Comparison of ENCODE assay signal across 10 mouse cellular contexts in the genomic region with DNA sequence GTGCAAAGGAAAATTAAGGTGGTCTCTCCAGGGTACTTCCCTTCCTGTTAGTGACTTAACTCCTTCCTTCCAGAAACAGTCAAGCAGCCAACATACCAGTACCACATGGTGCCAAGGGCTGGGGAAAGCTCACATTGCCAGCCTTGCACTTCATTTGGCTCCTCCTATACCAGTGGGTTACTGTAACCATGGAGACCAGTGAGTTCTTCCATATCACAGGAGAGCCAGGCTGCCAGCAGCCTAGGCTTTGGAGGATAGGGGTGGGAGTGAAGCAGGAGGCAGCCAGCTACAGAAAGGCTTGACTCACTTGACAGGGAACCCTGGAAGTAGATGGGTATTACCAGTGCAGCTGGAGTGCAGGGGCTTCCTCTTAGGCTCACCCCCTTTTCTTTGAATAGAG. TPM values are rescaled to one million over a fixed set of nuclear protein-coding genes. Genes with fewer than 3 reads are reported as not detected.
A peak's percentile ranks its signal among the peaks of the same experiment; 100 is the strongest.
DNase-seq lines count a peak whose midpoint lies in the region; ATAC-seq lines count a peak whose summit lies in the region.
"Had no signal": no experiment of that assay in that cellular context is flagged by ENCODE, and none has a peak within 500 bp of the region (broad histone marks: within the 10 kb centered on the region; RNA-seq: fewer than 3 reads in every experiment).

No protein-coding gene starts in this region.

- no peak overlapping the region for H3K4me3 ChIP-seq in heart, embryonic 16.5 days (ENCODE audit: low read length)
- H3K4me3 ChIP-seq in heart, embryonic 10.5 days = no peak overlapping the region
- H3K4me3 ChIP-seq: liver, embryonic 13.5 days had no signal

- H3K4me2 ChIP-seq in heart, embryonic 16.5 days (ENCODE audit: low read depth, low read length) = no peak overlapping the region
- H3K4me2 ChIP-seq: liver, embryonic 13.5 days had no signal

- H3K4me1 ChIP-seq in heart, embryonic 16.5 days (ENCODE audit: control insufficient read depth, insufficient read depth, low read length) = peaks cover 35% of the 10 kb centered on the region
- H3K4me1 ChIP-seq in heart, embryonic 10.5 days = peaks cover 41% of the 10 kb centered on the region

- H3K27me3 ChIP-seq in heart, embryonic 16.5 days (ENCODE audit: control insufficient read depth, insufficient read depth, low read length) = no peaks in the 10 kb centered on the region
- H3K27me3 ChIP-seq in heart, embryonic 10.5 days (ENCODE audit: insufficient read depth, poor library complexity, severe bottlenecking) = no peaks in the 10 kb centered on the region
- H3K27me3 ChIP-seq: liver, embryonic 13.5 days had no signal

- no peak overlapping the region for H3K27ac ChIP-seq in heart, embryonic 16.5 days (ENCODE audit: low read length)
- no peak overlapping the region for H3K27ac ChIP-seq in heart, embryonic 10.5 days
- H3K27ac ChIP-seq: liver, embryonic 13.5 days had no signal

- no peak for DNase-seq in heart, embryonic 10.5 days (ENCODE audit: low spot score)
- DNase-seq in MN1 (ENCODE audit: low spot score) = peak; percentile 43
- peak; percentile 80 to 83 for DNase-seq in frontal cortex, adult 2 months (ENCODE audit: extremely low spot score in 1 of 2, low spot score in 1 of 2)
- no peak for DNase-seq in adrenal gland, postnatal 4 days (ENCODE audit: low spot score in 2 of 2)
- no peak for DNase-seq in kidney, adult 9 months
- no peak for DNase-seq in Muller cell, postnatal 12 days (ENCODE audit: inconsistent ontology term)
- DNase-seq: adrenal gland, postnatal 14 days; liver, embryonic 13.5 days had no signal

- H3K36me3 ChIP-seq in heart, embryonic 16.5 days (ENCODE audit: control insufficient read depth, insufficient read depth) = 0 out of 2 replicates have a peak, but pooled peaks cover 2% of the 10 kb centered on the region
- peaks cover 14% of the 10 kb centered on the region; the same call in 1 of the 2 replicates for H3K36me3 ChIP-seq in heart, embryonic 10.5 days
- H3K36me3 ChIP-seq: liver, embryonic 13.5 days had no signal

- ATAC-seq in heart, embryonic 16.5 days (replicated peaks; ENCODE audit: extremely low read depth, insufficient read depth, low FRiP score) = peak; percentile 28; the same call in 1 of the 2 replicates
- ATAC-seq in megakaryocyte-erythroid progenitor cell, adult 5-6 weeks (replicated peaks; ENCODE audit: low FRiP score, low TSS enrichment, poor library complexity, severe bottlenecking) = peak; percentile 76

- H3K9ac ChIP-seq in heart, embryonic 16.5 days (ENCODE audit: low read length) = no peak overlapping the region
- H3K9ac ChIP-seq: liver, embryonic 13.5 days had no signal

- no peaks in the 10 kb centered on the region for H3K9me3 ChIP-seq in heart, embryonic 16.5 days (replicated peaks; ENCODE audit: control insufficient read depth, low read length)
- no peaks in the 10 kb centered on the region for H3K9me3 ChIP-seq in heart, embryonic 10.5 days
- H3K9me3 ChIP-seq: liver, embryonic 13.5 days had no signal

RNA-seq across cellular contexts. Expression of gene Rcor2, which starts 31.9 kb away (rescaled TPM):
- 11.9 and 18.0 TPM in 2 replicates for polyA plus RNA-seq in heart, embryonic 16.5 days (2015; fragmentation: Nextera tagmentation; extraction: Ambion mirVana)
- polyA plus RNA-seq in heart, embryonic 10.5 days (2016; fragmentation: Nextera tagmentation; extraction: Ambion mirVana) = 18.5 and 27.1 TPM in 2 replicates
- 20.2 and 24.6 TPM in 2 replicates for polyA plus RNA-seq in frontal cortex, adult 2 months (2012; rRNA removed)
- total RNA-seq in megakaryocyte-erythroid progenitor cell, adult 5-6 weeks (2014; fragmentation: Nextera tagmentation) = 5.0 and 5.4 TPM in 2 replicates
- total RNA-seq in megakaryocyte-erythroid progenitor cell, adult 5-6 weeks (2017) = 4.0 and 19.5 TPM in 2 replicates
- total RNA-seq in adrenal gland, postnatal 4 days (2021) = 10 to 100 TPM; 13.4 to 14.8 TPM

RNA-seq across cellular contexts. Expression of gene Mark2, which starts 42.6 kb away (rescaled TPM):
- 32.4 and 33.0 TPM in 2 replicates for polyA plus RNA-seq in heart, embryonic 16.5 days (2015; fragmentation: Nextera tagmentation; extraction: Ambion mirVana)
- polyA plus RNA-seq in heart, embryonic 10.5 days (2016; fragmentation: Nextera tagmentation; extraction: Ambion mirVana) = 37.4 and 50.6 TPM in 2 replicates
- 93.6 and 105 TPM in 2 replicates for polyA plus RNA-seq in frontal cortex, adult 2 months (2012; rRNA removed)
- total RNA-seq in megakaryocyte-erythroid progenitor cell, adult 5-6 weeks (2014; fragmentation: Nextera tagmentation) = 57.1 and 106 TPM in 2 replicates
- 14.6 and 28.7 TPM in 2 replicates for total RNA-seq in megakaryocyte-erythroid progenitor cell, adult 5-6 weeks (2017)
- 10 to 100 TPM; 74.7 to 81.2 TPM for total RNA-seq in adrenal gland, postnatal 4 days (2021)

RNA-seq across cellular contexts. Expression of gene Naa40, which starts 58.1 kb away (rescaled TPM):
- polyA plus RNA-seq in heart, embryonic 16.5 days (2015; fragmentation: Nextera tagmentation; extraction: Ambion mirVana) = 59.3 and 61.1 TPM in 2 replicates
- polyA plus RNA-seq in heart, embryonic 10.5 days (2016; fragmentation: Nextera tagmentation; extraction: Ambion mirVana) = 67.6 and 72.8 TPM in 2 replicates
- polyA plus RNA-seq in frontal cortex, adult 2 months (2012; rRNA removed) = 73.6 and 74.1 TPM in 2 replicates
- total RNA-seq in megakaryocyte-erythroid progenitor cell, adult 5-6 weeks (2014; fragmentation: Nextera tagmentation) = 66.8 and 78.6 TPM in 2 replicates
- 45.4 and 49.0 TPM in 2 replicates for total RNA-seq in megakaryocyte-erythroid progenitor cell, adult 5-6 weeks (2017)
- 10 to 100 TPM; 47.1 to 48.3 TPM for total RNA-seq in adrenal gland, postnatal 4 days (2021)

Comparison
In these comparisons a context has a peak if more than half of its experiments do, and no peak if none do; other contexts are left out.
1. DNase-seq: peak in MN1 (single experiment) and frontal cortex, adult 2 months (2 of 2); none in heart, embryonic 10.5 days (single experiment), adrenal gland, postnatal 4 days (0 of 2), kidney, adult 9 months (single experiment) and Muller cell, postnatal 12 days (single experiment).